Mouse (Mus musculus) mouse trophoblast stem cell (cell line): Measurements from ENCODE around the gene Ptprt.

Source experiments
- in situ Hi-C, 2 experiments: fragments of 300-500 bp; cut with MseI, MboI; formaldehyde crosslinking; loops; 2 replicates in 1 of 2; 3 replicates in 1 of 2; pipeline ENCODE4 v1.15.1; 2025

The Ptprt gene

DNA sequence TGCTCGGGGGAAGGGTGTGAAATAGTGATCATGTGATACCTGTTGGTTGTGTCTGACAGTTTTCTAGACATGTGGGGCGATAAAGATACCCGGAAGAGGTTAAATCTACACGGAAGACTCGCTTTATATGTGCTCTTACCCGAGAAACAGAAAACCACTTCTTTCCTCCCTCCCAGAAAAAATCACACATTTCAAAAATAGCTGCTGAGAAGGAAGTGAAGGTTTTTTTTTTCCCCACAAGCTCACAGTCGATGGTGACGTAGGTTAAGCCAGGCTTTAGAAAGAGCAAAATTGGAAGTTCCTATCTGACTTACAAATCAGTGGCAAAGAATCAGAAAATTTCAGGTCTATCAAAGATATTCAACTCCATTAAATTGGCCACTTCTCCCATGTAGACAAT, 965.1 kb downstream of the Ptprt start:
- in situ Hi-C loops = no loop called here

- in situ Hi-C loops = no loop called here
These were observed 992.5 kb downstream of the Ptprt start for GRCm38 (mm10) chr2:161668302-161668986.

DNA sequence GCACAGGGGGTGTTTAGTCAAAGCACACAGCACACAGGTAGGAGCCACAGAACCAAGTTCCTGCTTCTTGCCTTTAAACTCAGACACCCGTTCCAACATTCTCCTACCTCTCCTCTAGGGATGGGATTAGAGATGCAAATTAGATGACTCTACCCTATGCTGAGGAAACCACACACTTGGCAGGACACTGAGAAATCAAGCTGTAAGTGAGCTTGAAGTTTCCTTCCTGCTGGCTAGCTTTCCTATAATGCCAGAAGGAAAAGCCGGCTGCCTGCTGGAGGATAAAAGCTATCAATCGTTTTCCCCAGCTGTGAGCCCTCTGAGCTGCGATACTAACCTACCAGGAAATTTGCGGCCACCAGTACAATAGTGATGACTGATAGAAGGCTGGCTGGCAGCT, 999.0 kb downstream of the Ptprt start:
- in situ Hi-C loops = no loop called here

DNA sequence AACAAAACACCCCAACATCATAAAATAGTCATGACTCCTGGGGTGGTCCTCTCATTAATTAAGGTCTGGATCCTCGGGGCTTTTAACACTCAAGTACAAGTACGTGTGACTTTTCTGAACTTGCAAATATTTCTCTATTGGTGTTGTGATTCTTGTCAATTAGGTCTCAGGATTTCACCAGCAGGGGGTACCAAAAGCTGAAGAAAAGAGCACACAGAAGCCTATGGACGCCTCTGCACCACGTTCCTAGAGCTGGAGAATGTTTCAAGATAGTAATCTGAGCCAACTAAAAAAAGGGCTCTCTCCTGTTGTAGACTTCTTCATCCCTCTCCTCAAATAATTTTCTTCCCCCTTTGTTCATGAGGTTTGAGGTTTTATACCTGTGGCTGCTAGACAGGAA, 1000.1 kb downstream of the Ptprt start:
- in situ Hi-C loops = no loop called here

GRCm38 (mm10) chr2:161657046-161657445, 1003.9 kb downstream of the Ptprt start:
- in situ Hi-C loops = no loop called here

DNA sequence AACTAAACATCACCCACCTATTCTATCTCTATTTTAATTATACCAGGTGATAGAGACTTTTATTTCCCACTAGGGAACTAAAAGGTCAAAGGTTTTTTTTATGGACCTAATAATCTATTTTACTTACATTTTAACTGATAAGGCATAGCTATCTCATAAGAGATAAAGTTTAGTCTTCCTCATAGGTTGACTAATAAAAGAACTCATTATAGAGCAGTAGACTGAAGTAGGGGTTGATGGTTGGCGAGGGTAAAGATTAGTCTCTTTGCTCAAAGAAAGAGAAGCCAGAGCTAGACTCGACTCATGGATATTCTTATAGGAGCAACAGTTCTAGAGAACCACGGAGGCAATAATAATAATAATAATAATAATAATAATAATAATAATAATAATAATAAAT, 1004.3 kb downstream of the Ptprt start:
- in situ Hi-C loops = no loop called here

GRCm38 (mm10) chr2:161640805-161641204, 1020.1 kb downstream of the Ptprt start:
- in situ Hi-C loops = no loop called here

- in situ Hi-C loops = no loop called here
These were observed 1026.9 kb downstream of the Ptprt start for GRCm38 (mm10) chr2:161634084-161634483.

- in situ Hi-C loops = no loop called here
These were observed 1035.1 kb downstream of the Ptprt start for GRCm38 (mm10) chr2:161625896-161626295.

GRCm38 (mm10) chr2:161608401-161608800, 1052.5 kb downstream of the Ptprt start:
- in situ Hi-C loops = no loop called here

DNA sequence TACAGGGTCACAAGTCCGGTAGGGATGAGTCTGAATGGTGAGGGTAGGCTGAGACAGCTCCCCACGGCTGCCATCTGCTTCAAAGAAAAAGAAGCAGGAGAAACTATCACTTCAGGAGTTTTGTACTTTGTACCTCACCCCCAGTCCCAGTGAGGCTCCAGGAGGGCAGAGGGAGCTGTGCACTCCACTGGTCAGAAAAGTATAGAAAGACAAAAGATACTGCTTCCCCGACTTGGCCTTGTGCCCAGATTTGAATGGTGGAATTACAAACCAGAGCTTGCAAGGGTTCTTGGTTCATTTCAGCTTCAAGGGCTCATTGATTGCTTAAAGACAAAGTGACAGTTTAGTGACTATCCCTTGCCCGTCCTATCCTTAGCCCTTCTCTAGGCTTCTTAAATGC, 1053.6 kb downstream of the Ptprt start:
- in situ Hi-C loops = no loop called here

DNA sequence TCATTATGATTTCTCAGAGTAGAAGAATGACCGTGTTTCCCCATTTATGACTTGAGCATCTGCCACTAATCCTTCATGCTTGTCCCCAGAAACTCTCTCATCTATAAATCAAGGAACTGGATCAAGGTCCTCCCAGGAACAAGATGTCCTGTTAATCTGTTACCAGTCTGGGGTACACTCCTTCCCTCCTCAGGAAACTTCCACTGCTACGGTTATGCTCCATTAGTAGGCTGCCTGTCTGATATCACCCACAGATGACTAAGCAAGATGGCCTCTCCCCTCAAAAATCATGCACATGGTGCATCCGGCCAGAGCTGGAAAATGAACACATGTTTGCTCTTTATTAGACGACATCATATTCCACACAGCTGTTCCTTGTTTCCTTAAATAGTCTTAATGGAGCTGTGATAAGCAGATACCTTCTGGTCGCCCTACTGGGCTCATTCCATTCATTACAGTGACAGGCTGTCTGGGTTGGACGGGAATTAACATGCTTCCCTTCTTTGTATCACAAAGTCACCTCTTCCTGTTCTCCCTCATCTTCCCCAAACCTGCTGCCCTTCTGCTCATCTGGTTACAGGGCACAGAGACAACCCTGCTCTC, 1060.6 kb downstream of the Ptprt start:
- in situ Hi-C loops = no loop called here

DNA sequence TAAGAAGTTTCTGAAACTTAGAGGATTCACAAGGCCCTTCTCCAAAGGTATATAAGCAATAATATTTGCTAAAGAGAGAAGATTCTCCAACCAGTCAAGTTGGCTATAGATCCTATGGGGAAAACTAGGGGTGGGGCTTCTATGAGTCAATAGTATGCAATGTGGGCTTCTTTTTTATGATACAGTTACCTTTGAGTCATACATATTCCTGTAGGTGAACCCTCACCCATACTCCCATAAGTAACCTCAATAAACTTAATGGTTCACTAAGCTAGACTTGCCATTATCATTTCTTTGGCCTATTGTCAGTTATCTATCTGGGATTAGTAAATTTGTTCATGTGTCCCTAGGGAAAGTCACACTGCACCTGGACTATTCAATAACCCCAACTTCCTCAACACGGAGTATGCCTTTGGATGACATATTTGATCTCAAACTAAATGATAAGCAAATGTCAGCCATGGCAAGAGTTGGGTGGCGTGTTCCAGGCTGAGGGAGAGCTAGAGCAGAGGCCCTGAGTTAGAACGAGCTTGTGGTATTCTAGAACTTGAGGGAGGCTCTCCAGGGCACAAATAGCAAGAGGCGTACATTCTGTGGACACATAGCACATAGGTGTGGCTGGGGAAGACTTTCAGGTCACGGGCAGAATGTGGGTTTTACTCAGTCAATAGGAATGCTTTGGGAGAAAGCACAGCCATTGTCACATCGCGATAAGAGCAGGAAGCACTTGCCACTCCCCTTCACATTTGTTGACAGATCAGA, 1067.4 kb downstream of the Ptprt start:
- in situ Hi-C loops = no loop called here

- in situ Hi-C loops = no loop called here
These were observed 1086.5 kb downstream of the Ptprt start for GRCm38 (mm10) chr2:161574401-161574800.

DNA sequence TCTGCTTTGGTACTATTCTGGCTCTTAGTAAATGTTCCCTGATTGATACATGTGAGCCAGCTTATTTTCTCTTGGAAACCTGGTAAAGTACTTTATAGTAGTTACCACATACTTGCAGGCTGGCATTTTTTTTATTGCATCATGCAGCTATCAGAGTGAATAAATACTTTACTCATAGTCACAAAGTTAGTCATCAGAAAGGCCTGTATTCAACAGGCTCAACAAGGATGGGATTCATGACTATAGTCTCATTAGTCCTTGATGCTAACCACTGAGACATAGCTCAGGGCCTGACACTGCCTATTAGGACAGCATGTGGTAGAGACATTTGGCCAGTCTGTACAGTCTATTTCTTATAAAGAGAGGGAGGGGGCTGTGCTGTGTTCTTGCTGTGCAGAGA, 1088.7 kb downstream of the Ptprt start:
- in situ Hi-C loops = no loop called here

DNA sequence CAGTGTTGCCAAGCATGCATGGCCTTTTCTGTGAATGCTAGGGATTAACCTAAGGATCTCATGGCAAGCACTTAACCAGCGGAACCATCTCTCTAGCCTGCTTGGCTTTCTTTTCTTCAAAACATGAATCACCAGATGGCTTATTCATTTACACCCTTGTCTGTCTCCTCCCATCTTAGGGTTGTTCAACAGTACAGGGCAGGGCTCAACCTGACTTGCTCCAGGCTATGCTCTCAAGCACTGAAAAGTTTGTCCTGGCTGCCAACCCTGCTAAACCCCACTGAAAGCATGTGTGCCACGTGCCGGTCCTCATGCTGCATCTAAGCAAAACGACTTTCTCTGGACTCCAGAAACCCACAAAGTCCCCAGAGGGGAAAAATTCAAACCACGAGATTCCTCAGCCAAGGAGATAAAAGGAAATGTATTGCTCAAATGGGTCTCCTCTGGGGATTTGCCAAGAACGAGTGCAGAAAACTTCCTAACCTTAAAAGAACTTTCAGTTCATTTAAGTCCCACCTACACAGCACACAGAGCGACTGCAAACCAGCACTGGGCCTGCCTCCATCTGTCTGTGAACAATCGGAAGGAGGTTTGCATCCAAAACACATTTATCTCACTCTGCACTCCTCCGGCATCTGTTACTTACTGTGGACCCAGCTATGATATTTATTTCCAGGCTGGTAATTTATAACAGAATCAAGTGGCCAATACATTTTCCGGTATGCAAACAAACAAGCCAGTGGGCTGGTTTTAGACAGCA, 1090.5 kb downstream of the Ptprt start:
- in situ Hi-C loops = no loop called here

DNA sequence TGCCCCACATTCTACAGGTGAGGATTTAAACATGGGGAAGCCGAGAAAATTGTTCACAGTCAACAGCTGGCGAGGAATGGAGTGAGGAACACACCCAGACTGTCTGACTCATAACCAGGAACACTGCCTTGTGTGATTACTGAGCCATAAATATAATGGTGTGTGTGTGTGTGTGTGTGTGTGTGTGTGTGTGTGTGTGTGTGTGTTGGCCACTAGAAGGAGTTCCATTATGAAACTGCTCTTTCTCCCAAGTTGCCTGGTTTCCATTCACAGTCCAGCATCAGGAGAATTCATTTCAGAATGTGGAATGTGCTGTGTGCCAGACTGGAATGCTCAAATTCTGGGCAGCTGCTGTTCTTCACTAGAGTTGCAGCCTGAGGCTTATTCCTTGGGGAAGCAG, 1099.4 kb downstream of the Ptprt start:
- in situ Hi-C loops = no loop called here

- in situ Hi-C loops = no loop called here
These were observed 1103.1 kb downstream of the Ptprt start for GRCm38 (mm10) chr2:161557874-161558273.

- in situ Hi-C loops = no loop called here
These were observed 1107.3 kb downstream of the Ptprt start for GRCm38 (mm10) chr2:161553651-161554050.

DNA sequence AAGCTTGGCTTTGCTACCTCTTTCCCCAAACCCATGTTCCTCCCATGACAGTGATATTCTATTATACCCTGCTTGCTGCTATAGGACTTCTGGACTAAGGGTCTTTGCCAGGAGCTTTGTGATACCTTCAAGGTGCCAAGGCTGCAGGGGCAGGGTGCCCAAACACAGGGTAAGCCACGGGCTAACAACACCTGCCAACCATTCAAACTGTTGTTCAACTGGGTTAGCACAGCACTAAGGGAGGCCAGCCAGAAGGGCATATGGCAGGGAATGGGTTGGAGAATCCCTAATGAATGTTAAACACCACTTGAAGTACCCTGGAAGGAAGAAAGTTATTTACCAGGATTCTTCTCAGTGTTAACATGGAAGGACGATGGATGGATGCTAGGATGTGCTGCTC, 1108.9 kb downstream of the Ptprt start:
- in situ Hi-C loops = no loop called here

DNA sequence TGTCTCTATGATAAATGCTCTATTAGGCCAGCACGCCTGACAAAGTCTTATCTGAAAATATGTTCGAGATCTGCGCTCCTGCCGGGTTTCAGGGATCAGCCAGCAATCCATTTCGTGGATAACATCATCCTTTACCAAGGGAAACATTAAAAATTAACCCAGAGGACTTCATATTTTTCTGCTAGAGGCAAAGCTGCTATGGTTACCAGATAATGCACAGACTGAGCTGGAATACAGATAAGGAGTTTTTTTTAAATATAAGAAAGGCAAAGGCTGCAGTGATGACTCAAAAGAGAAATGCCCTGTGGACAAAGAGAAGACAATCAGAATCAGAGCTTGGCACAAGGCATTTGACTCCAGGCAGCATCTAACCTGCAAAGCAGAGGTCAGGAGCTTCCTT, 1111.4 kb downstream of the Ptprt start:
- in situ Hi-C loops = no loop called here

DNA sequence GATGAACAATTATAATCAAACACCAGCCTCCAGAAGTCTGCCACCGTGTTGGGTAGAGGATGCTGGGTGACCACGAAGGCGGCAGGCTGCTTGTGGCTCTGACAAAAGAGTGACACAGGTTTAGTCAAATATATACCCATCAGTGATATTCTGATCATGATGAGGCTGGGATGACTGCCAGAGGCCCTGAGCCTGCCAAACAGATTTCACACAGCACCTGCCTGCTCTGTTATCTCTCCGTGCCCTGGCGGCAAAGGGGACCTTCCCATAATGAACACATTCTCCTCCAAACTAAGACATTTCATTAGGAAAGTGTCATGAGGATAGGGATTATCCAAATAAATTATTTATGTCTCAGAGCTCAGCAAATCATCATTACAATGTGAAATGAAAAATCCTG, 1113.6 kb downstream of the Ptprt start:
- in situ Hi-C loops = no loop called here
